Mouse (Mus musculus) spleen, adult 12 weeks (tissue): Measurements from ENCODE around the gene Anks1.

Experiments
- DNase-seq: peaks from one replicate; pipeline ENCODE4 v3.0.0; 2022; ENCODE audit warnings: low spot score

Anks1 gene

DNA sequence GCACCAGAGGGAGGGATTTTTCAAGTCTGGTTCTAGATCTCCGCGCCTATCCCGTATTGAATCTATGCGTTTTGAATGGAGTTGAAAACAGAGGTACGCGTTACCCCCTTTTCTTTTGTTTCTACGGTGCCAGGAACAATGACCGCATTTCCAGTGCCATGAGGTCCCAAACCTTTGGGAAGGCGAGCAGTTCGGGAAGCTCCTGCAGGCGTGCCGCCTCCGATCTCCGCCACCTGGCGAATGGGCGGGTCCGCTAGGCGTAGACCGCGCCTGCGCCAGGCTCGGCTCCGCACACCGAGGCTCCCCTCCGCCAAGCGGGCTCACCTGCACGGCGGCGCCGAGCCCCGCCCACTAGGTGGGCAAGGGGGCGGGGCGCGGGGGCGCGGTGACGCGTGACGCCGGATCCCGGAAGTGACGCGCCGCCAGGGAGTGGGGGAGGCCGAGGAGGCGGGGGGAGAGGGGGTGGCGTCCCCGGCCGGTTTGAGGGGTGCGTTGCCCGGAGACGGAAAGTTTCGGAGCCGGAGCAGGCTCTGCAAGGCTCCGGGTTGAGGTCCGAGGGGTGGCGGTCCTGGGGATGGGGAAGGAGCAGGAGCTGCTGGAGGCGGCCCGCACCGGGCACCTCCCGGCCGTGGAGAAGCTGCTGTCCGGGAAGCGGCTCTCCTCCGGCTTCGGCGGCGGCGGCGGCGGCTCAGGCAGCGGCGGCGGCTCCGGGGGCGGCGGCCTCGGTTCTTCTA, at the start of gene Anks1:
TSS of gene Anks1 (plus strand) at position 419 of the 734 bp plus-strand sequence.
- peak; percentile 77 for DNase-seq

DNA sequence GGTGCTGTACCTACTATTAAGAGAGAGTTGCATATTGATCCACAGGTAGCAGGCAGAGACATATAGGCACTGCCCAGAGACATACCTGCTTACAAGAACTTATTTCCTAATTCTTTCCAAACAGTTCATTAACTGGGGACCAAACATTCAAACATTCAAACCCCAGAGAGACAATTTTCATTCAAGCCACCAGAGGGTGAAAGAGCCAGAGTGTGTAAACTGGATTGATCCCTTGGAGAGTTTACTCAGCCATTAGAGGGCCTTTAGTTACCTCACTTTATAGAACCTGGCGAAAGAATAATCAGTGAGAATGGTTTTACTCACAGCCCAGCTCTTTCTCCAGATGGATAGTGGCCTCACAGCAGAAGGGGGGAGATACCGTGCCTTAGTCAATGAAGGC, 43.6 kb upstream of the Anks1 start:
- DNase-seq: no peak

DNA sequence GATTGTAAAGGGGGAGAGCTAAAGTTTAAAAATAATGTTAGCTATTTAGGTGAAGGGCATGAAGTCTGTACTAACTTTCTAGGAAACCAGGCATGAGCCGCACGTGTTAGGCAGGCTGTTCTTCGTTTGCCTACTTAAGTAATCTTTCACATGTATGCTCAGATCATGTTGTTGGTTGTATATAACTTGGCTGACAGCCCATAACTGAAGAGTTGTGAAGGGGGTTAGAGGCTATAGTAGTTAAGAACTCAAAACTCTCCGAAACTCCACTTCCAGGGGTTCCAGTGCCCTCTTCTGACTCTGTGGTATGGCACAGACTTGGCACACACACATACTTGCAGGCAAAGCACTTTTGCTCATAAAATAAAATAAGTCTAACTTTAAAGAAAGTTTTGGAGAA, 42.4 kb upstream of the Anks1 start:
- DNase-seq: no peak

DNA sequence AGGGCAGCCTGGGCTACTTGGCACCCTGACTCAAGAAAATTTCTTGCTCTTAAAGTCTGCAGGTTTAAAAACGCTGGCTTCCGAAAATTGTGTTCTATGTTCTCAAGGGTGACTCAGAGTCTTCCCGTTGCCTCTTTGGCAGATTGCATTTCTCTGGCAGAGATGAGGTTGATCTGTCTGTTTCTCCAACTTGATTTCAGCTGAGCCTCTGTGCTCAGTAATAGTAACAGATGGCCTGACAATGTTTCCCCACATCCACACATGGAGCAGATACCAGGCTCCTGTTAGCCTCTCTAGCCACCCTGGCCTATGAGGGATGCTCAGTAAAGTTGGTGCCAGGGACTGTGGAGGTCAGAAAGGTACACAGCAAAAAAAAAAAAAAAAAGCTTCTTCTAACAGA, 37.3 kb upstream of the Anks1 start:
- no peak for DNase-seq

DNA sequence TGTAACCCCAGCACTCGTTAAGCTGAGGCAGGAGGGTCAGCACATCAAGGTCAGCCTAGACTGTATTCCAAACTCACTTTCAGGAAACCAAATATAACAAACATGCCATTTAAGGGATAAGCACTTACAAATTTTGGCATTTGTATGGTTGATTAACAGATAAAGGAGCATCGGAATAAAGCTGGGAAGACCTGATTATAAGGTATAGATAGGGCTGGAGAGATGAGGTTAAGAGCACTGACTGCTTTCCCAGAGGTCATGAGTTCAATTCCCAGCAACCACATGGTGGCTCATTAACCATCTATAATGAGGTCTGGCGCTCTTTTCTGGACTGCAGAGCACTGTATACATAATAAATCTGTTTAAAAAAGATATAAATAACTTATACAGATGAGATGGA, 35.5 kb upstream of the Anks1 start:
- DNase-seq: no peak

DNA sequence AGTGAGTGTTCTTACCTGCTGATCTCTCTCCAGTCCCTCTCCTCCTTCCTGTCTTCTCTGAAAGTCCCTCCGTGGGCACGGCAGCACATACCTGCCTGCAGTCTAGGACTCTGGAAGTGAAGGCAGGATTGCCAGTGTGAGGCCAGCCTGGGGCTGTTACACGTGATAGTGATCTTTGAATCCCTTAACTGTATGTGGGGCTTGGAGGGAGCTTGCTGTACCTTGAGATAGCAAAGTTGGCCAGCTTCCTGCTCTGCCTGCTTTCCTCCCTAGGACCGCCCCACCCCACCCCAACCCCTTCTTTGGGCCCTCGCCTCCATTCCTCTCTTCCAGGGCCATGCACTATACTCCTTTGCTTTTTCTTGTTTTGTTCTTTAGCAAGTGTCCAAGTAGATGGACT, 34.6 kb upstream of the Anks1 start:
- peak; percentile 10 for DNase-seq

GRCm38 (mm10) chr17:27881518-27881917, 27.6 kb upstream of the Anks1 start:
- no peak for DNase-seq

GRCm38 (mm10) chr17:27883129-27883528, 26.0 kb upstream of the Anks1 start:
- DNase-seq: no peak

DNA sequence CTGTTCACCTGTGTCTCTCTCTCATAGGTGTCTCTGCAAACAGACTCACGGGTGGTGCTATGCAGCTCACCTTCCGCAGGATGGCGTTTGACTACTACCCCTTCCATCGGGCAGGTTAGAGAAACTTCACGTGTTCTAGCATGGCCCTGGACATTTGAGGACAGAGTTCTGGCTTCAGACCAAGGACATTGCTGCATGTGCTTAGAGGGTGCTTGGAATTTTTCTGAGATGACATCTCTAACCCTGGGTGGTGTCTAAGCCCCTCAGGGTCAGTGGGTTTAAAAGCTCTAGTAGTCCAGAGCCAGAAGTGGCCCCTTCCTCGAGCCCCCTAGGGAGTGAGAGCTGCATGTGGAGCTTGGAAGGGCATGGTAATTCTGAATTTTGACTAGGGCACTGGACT, 25.1 kb upstream of the Anks1 start:
- DNase-seq: no peak

- no peak for DNase-seq
These were observed 22.5 kb upstream of the Anks1 start for GRCm38 (mm10) chr17:27886499-27887210.

DNA sequence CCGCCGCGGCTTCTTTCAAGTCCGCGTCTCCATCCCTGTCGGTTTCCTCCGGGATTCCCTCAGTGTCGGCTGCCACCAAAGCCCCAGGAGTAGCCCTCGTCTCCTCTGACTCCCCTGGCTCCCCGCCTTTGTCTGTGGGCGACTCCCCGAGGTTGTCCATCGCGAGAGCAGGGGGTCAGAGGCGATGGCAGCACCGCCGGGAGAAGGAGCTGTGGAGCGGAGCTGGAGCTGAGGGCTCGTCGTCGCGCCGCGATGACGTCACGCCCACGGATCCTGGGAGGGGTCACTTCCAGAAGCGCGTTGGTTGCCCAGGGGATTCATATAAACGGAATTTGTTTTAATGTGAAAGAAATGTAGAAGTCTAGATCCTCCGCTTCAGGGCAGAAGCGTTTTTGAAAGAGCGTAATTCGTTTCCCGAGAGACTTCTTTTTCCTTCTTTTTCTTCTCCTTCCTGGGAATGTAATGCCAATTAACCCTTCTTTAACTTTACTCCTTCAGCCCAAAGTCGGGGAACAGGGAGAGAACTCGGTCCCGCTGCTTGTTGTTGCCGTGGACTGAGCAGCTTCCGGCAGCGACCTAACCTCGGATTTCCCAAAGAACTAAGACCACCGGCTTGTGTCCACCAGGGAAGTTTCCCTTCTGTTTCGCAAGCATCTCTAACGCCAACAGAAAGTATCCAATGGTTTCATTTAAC, 1.4 kb upstream of the Anks1 start:
- DNase-seq: peak; percentile 82

- DNase-seq: peak; percentile 14
These were observed 759 bp upstream of the Anks1 start for GRCm38 (mm10) chr17:27908206-27908887.

- DNase-seq: no peak
These were observed 755 bp downstream of the Anks1 start, which contains the start of gene Taf11 for GRCm38 (mm10) chr17:27909622-27910500. TSS of gene Taf11 (minus strand) at chr17:27909844.

GRCm38 (mm10) chr17:27911371-27911770, 2.3 kb downstream of the Anks1 start:
- no peak for DNase-seq

DNA sequence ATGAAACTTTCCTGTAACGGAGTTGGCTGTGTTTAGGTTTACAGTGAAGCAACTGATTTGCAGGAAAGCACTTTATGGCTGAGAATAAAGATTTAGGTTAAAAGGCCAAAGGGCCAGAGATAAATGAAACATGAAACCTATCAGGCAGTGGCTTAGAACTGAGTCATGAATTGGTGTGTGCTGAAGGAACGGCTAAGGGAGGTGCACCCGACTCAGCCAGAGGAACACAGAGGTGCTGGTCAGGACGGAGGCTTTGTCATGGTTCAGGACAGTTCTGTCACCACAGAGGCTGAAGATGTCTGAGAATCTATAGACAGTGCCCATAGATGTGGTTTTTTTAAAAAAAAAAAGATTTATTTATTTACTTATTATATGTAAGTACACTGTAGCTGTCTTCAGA, 5.6 kb downstream of the Anks1 start:
- no peak for DNase-seq

- no peak for DNase-seq
These were observed 7.3 kb downstream of the Anks1 start for GRCm38 (mm10) chr17:27916366-27916765.

DNA sequence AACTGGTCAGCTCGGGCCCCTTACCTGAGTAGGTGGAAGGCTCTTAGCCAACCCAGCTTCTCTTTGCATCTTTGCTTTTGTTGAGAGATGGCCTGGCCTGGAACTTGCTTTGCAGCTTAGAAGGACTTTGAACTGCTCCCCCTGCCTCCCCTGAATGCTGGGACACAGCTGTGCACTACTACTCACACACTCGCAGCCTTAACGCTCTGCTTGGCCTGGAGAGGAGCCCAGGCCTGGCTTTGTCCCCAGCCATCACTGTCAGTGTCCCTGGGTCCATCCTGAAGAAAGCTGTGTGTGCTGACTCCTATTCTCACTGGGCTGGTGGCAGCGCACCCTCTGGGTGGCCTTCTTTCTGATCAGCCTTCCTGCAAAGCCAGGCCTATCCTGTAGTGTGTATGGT, 11.6 kb downstream of the Anks1 start:
- DNase-seq: no peak

DNA sequence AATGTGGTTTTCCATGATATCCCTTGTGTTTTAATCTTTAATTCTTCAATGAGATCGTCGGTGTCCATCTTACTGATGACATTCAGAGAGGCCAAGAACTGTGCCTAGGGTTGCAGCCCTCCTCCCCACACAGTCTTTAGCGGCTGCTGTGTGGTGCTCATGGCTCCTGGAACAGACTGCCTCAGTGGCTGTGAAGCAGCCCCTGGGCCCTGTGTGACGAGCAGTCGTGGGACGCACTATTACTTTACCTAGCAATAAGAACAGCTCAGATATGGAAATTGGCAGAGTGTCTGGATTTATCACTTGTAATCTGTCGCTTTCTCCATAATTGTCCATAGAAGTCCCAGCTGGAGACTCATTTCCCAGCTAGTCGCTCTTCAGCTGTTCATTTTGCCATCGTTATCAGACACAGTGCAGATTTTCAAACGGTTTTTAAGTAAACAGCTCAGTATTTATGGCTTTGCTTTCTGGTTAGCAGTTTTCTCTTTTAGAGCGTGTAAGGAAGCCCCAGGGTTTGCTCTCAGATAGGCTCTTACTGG, 13.1 kb downstream of the Anks1 start:
- DNase-seq: no peak

GRCm38 (mm10) chr17:27925054-27925453, 15.9 kb downstream of the Anks1 start:
- DNase-seq: no peak

- no peak for DNase-seq
These were observed 16.4 kb downstream of the Anks1 start for GRCm38 (mm10) chr17:27925504-27925903.

GRCm38 (mm10) chr17:27930291-27930690, 21.2 kb downstream of the Anks1 start:
- DNase-seq: no peak
